Mouse (Mus musculus) naive thymus-derived CD4-positive, alpha-beta T cell, adult 2 months (primary cell): ENCODE results near the gene Aldh3b3.
A peak's percentile ranks its signal among the peaks of the same experiment; 100 is the strongest.
"Not testable (repeated sequence)": the region's sequence is repeated elsewhere in the genome, so short reads cannot be mapped to it uniquely, and the experiment has no call there.

ENCODE experiments used
- DNase-seq: peaks from one replicate; pipeline ENCODE4 v3.0.0-alpha.2; 2011; ENCODE audit warnings: low read depth

Gene Aldh3b3

GRCm38 (mm10) chr19:3935896-3936850 is 22.3 kb upstream of the Aldh3b3 start:
- peak; percentile 69 for DNase-seq

DNA sequence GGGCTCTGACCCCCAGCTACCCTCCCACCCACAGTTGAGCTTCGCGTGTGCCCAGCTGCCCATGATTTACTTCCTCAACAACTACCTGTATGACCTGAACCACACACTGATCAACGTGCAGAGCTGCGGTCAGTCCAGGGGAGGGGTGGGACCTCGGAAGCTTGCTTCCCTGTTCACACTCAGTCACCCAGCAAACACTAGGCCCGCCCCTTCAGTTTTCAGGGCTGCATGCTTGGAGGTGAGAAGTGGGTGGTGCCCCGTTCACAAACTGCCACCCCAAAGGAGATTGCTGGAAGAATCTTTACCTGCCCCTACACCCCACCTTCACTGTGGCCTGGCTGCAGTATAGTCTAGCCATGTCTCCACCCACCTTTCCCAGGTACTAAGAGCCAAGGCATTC is 16.1 kb upstream of the Aldh3b3 start:
- DNase-seq, result no peak

- peak; percentile 78 for DNase-seq
Observed at GRCm38 (mm10) chr19:3942986-3943735, 15.3 kb upstream of the Aldh3b3 start.

GRCm38 (mm10) chr19:3945872-3946564 is 12.4 kb upstream of the Aldh3b3 start:
- DNase-seq, result peak; percentile 74

- peak; percentile 80 for DNase-seq
Observed at GRCm38 (mm10) chr19:3946715-3947114, 11.7 kb upstream of the Aldh3b3 start.

DNA sequence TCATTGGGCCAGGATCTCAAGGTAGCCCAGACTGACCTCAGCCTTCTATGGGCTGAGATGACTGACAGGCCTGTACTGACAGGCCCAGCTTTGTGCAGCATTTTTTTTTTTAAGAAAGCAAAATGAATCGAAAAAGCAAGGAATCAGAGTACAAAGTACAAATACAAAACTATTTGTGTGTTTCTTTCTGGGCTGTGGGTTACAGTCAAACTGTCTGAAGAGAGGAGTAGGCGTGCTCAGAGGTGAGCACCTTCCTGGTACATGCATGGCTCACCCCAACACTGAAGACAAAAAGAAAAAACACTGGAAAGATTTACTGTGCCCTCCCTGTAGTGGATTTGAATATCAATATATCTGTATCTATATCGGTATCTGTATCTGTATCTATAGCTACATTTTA is 10.6 kb upstream of the Aldh3b3 start:
- no peak for DNase-seq

DNA sequence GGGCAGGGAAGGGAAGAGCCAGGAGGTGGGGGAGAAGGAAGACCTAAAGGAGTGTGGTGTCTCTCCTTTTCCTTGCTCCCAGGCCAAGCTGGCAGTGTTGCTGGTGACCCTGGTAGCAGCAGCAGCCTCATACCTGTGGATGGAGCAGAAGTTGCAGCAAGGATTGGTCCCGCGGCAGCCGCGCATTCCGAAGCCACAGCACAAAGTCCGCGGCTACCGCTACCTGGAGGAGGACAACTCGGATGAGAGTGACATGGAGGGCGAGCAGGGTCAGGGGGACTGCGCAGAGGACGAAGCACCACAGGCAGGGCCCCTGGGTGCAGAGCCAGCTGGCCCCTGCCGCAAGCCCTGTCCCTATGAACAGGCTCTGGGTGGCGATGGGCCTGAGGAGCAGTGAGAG is 9.9 kb upstream of the Aldh3b3 start:
- DNase-seq, result no peak

- no peak for DNase-seq
Observed at GRCm38 (mm10) chr19:3950331-3950730, 8.1 kb upstream of the Aldh3b3 start.

GRCm38 (mm10) chr19:3951461-3951860 is 7.0 kb upstream of the Aldh3b3 start:
- no peak for DNase-seq

GRCm38 (mm10) chr19:3952099-3952498 is 6.3 kb upstream of the Aldh3b3 start:
- no peak for DNase-seq

GRCm38 (mm10) chr19:3955033-3955432 is 3.4 kb upstream of the Aldh3b3 start:
- DNase-seq, result no peak

DNA sequence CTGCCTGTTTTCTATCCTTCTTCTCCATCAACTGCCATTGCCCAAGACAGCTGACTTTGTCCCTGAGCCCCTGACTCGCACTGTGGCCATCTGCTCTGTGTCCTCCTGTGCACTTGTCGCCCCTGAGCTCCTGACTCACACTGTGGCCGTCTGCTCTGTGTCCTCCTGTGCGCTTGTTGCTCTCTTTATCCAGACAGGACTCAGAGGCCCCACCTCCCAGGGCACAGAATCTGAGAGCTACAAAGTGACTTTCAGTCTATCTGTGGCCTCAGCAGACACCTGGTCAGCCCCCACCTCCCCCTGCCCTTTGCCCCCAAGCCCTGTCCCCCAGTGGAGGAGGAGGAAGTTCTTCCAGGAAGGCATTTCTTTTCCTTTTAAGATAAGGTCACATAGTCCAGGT is 2.6 kb upstream of the Aldh3b3 start:
- no peak for DNase-seq

DNA sequence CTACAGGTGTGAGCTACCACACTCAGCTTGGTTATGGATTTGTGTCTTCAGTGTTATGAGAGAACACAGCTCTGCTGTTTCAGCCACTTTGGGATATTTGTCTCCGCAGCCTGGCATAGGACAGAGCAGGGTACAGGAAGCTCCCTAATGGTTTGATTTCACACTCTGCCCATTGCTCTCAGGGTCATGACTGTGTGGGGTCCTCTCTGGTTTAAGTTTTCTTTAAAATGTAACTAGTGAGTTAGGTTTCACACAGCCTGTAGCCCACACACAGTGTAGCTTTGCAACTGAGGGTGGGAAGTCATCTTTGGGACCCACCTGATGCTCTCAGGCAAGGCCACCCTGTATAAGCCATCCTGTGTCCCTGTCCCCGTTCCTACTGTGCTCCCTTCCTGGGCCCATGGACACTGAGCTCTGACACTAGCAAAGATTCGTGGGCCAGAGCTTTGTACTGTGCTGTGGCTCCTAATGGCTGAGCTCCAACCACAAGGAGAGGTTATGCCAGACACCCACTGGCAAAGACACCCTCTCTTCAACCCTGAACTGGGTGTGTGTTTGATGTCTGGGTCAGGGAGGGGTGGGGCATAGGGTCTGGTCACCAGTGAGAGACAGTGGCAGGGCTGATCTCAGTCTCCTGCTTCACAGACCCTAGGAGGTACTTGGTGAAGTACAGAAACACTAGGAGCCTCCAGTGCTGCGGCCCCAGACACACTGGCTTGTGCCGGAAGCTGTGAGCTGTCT is 979 bp upstream of the Aldh3b3 start:
- DNase-seq, result not testable (repeated sequence)

- no peak for DNase-seq
Observed at GRCm38 (mm10) chr19:3959030-3959429, 585 bp downstream of the Aldh3b3 start.

DNA sequence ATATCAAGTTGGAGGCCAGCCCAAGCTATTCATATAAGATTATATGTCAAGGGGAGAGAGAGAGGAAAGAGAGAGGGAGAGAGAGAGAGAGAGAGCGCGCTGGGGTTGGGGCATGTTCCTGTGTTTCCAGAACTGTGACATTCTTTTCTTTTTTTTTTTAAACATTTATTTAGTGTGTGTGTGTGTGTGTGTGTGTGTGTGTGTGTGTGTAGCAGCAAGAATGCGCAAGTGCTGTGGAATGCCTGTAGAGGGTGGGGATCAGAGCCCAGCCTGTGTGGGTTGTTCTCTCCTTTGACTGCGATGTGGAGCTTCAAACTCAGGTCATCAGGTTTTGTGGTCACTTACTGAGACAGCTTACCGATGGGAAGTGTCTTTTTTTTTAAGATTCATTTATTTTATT is 1.8 kb downstream of the Aldh3b3 start:
- DNase-seq, result no peak

DNA sequence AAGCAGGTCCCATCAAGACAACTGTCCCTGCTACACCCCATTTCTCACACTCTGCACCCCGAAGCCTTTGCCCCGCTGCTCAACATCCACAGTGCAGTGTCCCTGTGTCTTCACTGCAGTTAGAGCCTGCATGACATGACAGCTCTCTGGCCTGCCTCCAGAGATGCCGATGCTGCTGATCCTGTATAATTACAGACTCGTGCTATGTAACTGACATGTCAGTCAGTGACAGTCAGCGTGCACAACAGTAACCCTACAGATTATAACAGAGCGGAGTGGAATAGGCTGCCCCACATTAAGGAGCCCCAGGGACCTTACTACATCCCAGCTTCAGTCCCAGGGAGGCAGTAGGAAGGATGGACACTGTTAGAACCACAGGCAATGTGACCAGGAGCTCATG is 3.4 kb downstream of the Aldh3b3 start:
- not testable (repeated sequence) for DNase-seq

GRCm38 (mm10) chr19:3962469-3962868 is 4.0 kb downstream of the Aldh3b3 start:
- DNase-seq, result peak; percentile 31

DNA sequence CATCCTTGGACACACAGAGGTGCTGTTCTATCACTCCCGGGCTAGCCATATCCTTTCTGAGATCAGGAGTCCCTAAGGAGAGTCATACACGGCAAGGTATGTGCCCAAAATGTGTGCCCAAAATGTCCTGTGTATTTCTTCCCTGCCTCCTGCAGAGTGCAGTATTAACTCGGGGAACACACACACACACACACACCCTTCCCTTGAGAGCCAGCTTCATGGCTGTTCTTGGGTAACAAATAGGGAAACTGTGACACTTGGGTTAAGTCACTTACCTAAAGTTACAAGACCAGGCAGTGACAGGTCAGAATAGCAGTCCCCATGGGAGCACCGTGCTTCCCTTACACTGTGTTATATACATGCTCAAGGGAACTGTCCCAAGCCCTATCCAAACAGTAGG is 5.6 kb downstream of the Aldh3b3 start:
- no peak for DNase-seq

- DNase-seq, result no peak
Observed at GRCm38 (mm10) chr19:3966330-3967075, 8.1 kb downstream of the Aldh3b3 start.

DNA sequence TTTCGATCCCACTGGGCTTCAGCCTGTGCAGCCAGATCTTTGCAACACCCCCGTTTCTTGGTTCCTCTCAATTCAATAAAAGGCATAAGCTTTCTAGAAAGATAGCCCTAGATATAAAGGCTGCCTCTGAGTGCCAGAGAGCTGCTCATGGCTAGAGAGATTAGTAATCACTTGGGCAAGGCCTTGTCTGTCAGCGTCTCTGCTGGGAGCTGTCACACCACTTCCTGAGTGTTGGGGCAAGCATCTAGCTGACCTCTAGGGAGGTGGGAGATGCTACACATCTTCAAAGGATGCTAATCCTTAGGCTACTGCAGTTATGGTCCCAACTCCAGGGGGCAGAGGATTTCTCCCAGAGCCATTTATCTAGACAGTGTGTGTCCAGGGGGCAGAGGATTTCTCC is 8.8 kb downstream of the Aldh3b3 start:
- no peak for DNase-seq

GRCm38 (mm10) chr19:3972229-3972628 is 13.8 kb downstream of the Aldh3b3 start, which contains the start of gene Aldh3b2:
TSS of gene Aldh3b2 (plus strand) at chr19:3972328.
- no peak for DNase-seq
